Mouse (Mus musculus) forebrain, embryonic 16.5 days (tissue): ENCODE data around the gene Gata2. TPM values are rescaled to one million over a fixed set of nuclear protein-coding genes. Genes with fewer than 3 reads are reported as not detected.
"Not testable (repeated sequence)": the region's sequence is repeated elsewhere in the genome, so short reads cannot be mapped to it uniquely, and the experiment has no call there.

Experiments
- ATAC-seq: fragments of 200-750 bp; cut with Nextera tagmentation; 2 replicates; pipeline ENCODE4 v1.8.0; 2017; ENCODE audit warnings: mild to moderate bottlenecking, moderate library complexity
- H3K27ac ChIP-seq: fragments of 300-500 bp; sonication (generic); 2 replicates; pipeline ENCODE4 v1.5.1; 2014; ENCODE audit warnings: low read length, control low read depth
- H3K27me3 ChIP-seq: fragments of 300-500 bp; sonication (generic); replicated peaks from 2 replicates; pipeline ENCODE4 v1.6.1; 2014; ENCODE audit warnings: low read length; ENCODE audit not compliant: control insufficient read depth, insufficient read depth
- H3K36me3 ChIP-seq: fragments of 300-500 bp; sonication (generic); 2 replicates; pipeline ENCODE4 v1.6.1; 2014; ENCODE audit not compliant: control insufficient read depth, insufficient read depth
- H3K4me1 ChIP-seq: fragments of 300-500 bp; sonication (generic); replicated peaks from 2 replicates; pipeline ENCODE4 v1.6.1; 2014; ENCODE audit warnings: low read length; ENCODE audit not compliant: control insufficient read depth, insufficient read depth
- H3K4me2 ChIP-seq: fragments of 300-500 bp; sonication (generic); 2 replicates; pipeline ENCODE4 v1.6.1; 2014; ENCODE audit warnings: mild to moderate bottlenecking, low read length, control low read depth
- H3K4me3 ChIP-seq: fragments of 300-500 bp; sonication (generic); replicated peaks from 2 replicates; pipeline ENCODE4 v1.5.1; 2014; ENCODE audit warnings: mild to moderate bottlenecking, low read length, control low read depth
- H3K9ac ChIP-seq: fragments of 300-500 bp; sonication (generic); replicated peaks from 2 replicates; pipeline ENCODE4 v1.6.1; 2014; ENCODE audit warnings: low read depth, low read length, control low read depth
- H3K9me3 ChIP-seq: fragments of 300-500 bp; sonication (generic); 2 replicates; pipeline ENCODE4 v1.6.1; 2016; ENCODE audit warnings: low read length; ENCODE audit not compliant: control insufficient read depth
- WGBS: fragments of 180-500 bp; shearing (Covaris S2); extraction: QIAGEN DNeasy Blood & Tissue Kit; methylation state at CpG from one replicate; pipeline ENCODE4 v1.1.7; 2014; 5-methylcytosine and 5-hydroxymethylcytosine counted together
- polyA plus RNA-seq: library from polyadenylated mRNA; unstranded; fragments of >200 nt; fragmentation: Nextera tagmentation; extraction: Ambion mirVana; gene quantifications from 2 replicates; pipeline ENCODE4 v1.2.1, GENCODE M21; 2015

Gata2 gene
- polyA plus RNA-seq, result 1.8 TPM in 2 replicates

DNA sequence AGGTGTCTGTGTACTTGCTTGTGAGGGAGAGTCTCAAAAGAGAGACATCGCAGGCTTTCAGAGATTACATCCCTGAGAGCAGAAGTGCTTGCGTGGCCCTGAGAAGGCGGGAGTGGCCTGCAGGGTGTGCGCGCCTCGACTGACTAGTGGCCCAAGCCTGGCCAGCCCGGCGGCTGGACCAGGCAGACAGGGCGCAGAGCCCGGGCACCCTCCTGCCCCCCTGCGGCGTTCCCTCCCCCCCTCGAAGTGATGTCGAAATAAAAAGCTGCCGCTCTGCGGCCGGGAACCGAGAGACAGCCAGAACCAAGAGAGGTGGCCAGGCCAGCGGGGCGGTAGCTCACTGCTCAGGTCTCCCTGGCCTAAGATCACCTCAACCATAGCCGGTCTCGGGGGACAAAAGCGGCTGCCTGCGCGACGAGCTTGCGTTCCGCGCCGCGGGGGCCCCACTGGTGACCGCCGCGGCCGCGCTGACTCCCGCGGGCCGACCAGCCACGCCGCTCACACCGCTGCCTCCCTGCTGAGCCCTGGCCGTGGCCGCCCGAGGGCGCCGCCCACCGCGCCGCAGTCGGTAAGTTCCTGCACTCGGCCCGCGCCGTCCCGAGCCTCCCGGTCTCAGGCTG lies at the start of gene Gata2:
Gata2 (plus strand) TSS at position 459 of the 620 bp plus-strand sequence.
- WGBS, result under 1% methylated on average over 54 of the region's 57 CpGs
- ATAC-seq, result no peak
- H3K36me3 ChIP-seq, result no peaks in the 10 kb centered on the region
- peak within 1 kb of the TSS; percentile 29 for H3K4me3 ChIP-seq
- peaks cover 81% of the 10 kb centered on the region for H3K27me3 ChIP-seq
- no peak within 1 kb of the TSS for H3K27ac ChIP-seq
- peaks cover 40% of the 10 kb centered on the region for H3K4me1 ChIP-seq
- H3K4me2 ChIP-seq, result peak within 1 kb of the TSS; percentile 44
- H3K9me3 ChIP-seq, result no peaks in the 10 kb centered on the region
- H3K9ac ChIP-seq, result peak within 1 kb of the TSS; percentile 5; the same call in 1 of the 2 replicates

DNA sequence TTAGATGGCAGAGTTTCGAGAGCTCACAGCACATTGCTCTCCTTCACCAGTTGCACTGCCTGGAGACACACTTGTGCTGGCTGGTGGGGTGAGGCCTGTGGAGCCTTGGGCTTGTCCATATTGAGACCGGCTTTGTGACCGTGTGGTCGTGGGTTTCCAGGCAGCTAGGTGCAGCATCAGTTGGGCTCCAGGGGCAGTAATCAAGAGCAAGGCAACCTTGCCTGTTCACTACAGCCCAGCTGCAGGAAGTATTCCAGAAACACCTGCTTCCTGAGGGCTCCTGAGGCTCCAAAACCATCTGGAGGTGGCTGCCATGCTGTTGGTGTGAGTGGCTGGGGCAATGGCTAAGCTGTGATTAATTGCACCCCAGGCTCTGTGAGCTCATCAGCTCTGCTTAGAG lies 47.9 kb upstream of the Gata2 start:
- H3K4me2 ChIP-seq, result no peak overlapping the region
- ATAC-seq, result no peak
- WGBS, result 73% methylated on average over 4 of the region's 4 CpGs
- H3K27ac ChIP-seq, result no peak overlapping the region
- no peaks in the 10 kb centered on the region for H3K9me3 ChIP-seq
- no peak overlapping the region for H3K4me3 ChIP-seq
- peaks cover 3% of the 10 kb centered on the region; the same call in 1 of the 2 replicates for H3K4me1 ChIP-seq
- no peaks in the 10 kb centered on the region for H3K36me3 ChIP-seq
- no peaks in the 10 kb centered on the region for H3K27me3 ChIP-seq
- H3K9ac ChIP-seq, result no peak overlapping the region

DNA sequence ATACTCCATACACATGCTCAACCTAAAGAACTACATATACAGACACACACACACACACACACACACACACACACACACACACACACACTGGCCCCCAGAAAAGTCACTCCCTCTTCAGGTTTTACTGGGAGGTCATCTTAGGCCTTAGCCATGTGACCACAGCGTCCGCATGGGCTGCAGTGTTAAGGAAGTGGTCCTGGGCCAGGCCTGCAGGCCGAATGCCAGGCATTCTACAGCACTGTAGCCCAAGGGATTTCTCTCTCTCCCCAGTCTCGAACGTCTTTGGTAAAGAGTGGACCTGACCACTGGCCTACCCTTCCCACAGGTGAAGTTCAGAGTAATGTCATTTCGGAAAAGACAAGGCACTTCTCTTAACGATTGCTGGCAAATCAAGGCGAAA lies 47.1 kb upstream of the Gata2 start:
- Histone ChIP-seq H3K4me3 (no peak overlapping the region), H3K27me3 (no peaks in the 10 kb centered on the region), H3K4me2 (no peak overlapping the region), H3K36me3 (no peaks in the 10 kb centered on the region), H3K9ac (no peak overlapping the region), H3K4me1 (peaks cover 3% of the 10 kb centered on the region; the same call in 1 of the 2 replicates), H3K27ac (no peak overlapping the region), H3K9me3 (no peaks in the 10 kb centered on the region)
- no peak for ATAC-seq
- WGBS, result 79% methylated on average over 8 of the region's 8 CpGs

- Histone ChIP-seq H3K4me1 (peaks cover 3% of the 10 kb centered on the region; the same call in 1 of the 2 replicates), H3K36me3 (no peaks in the 10 kb centered on the region), H3K9me3 (no peaks in the 10 kb centered on the region), H3K4me3 (no peak overlapping the region), H3K4me2 (no peak overlapping the region), H3K9ac (no peak overlapping the region), H3K27me3 (no peaks in the 10 kb centered on the region), H3K27ac (no peak overlapping the region)
- WGBS, result 59% methylated on average over 16 of the region's 16 CpGs
- ATAC-seq, result no peak
Observed at GRCm38 (mm10) chr6:88147411-88148003, 46.2 kb upstream of the Gata2 start.

DNA sequence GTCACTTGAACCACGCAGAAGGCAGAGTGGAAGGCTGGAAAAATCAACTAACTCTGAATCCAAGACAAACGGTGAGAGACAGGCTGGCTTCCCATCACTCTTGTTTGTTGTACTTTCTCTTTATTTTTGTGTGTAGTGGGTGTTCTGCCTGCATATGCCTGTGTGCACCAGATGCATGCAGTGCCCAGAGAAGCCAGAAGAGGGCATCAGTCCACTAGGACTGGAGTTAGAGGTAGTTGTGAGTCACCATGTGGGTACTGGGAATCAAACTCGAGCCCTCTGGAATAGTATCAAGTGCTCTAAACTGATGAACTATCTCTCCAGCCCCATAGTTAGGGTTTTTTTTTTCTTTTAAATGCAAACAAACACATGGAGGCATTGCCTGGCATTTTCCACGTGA lies 42.4 kb upstream of the Gata2 start:
- ATAC-seq, result no peak
- WGBS, result 77% methylated on average over 4 of the region's 4 CpGs
- no peak overlapping the region for H3K4me2 ChIP-seq
- no peaks in the 10 kb centered on the region for H3K27me3 ChIP-seq
- H3K4me1 ChIP-seq, result peaks cover 3% of the 10 kb centered on the region; the same call in 1 of the 2 replicates
- H3K9ac ChIP-seq, result no peak overlapping the region
- no peaks in the 10 kb centered on the region for H3K36me3 ChIP-seq
- no peak overlapping the region for H3K4me3 ChIP-seq
- H3K27ac ChIP-seq, result no peak overlapping the region
- no peaks in the 10 kb centered on the region for H3K9me3 ChIP-seq

GRCm38 (mm10) chr6:88152127-88152705 lies 41.5 kb upstream of the Gata2 start:
- Histone ChIP-seq H3K4me1 (peaks cover 3% of the 10 kb centered on the region; the same call in 1 of the 2 replicates), H3K4me3 (no peak overlapping the region), H3K9ac (no peak overlapping the region), H3K27me3 (no peaks in the 10 kb centered on the region), H3K4me2 (no peak overlapping the region), H3K36me3 (no peaks in the 10 kb centered on the region), H3K9me3 (no peaks in the 10 kb centered on the region), H3K27ac (no peak overlapping the region)
- 89% methylated on average over 14 of the region's 14 CpGs for WGBS
- ATAC-seq, result no peak

DNA sequence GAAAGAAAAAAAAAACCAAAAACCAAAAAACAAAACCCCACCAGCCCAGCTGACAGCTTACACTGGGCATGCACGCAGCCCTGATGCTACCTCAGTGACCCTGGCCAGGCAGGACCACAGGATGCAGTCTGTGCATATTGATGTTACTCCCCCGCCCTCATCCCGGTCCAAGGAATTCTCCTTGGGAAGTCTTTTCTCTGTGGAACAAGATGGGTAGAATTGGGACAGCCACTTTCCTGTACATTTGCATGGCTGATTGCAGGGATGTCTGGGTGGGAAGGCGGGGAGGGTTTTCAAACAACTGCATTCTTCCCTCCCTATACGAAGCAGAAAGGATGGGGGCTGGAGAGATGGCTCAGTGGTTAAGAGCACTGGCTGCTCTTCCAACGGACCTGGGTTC lies 40.7 kb upstream of the Gata2 start:
- ATAC-seq, result no peak

GRCm38 (mm10) chr6:88155614-88156013 lies 38.1 kb upstream of the Gata2 start:
- 92% methylated on average over 6 of the region's 6 CpGs for WGBS
- not testable (repeated sequence) for H3K27me3 ChIP-seq, H3K36me3 ChIP-seq, H3K4me2 ChIP-seq, H3K27ac ChIP-seq, H3K4me3 ChIP-seq, H3K4me1 ChIP-seq, H3K9me3 ChIP-seq, H3K9ac ChIP-seq, ATAC-seq

More for the DNA sequence above, 40.7 kb upstream of the Gata2 start:
- H3K36me3 ChIP-seq, result no peaks in the 10 kb centered on the region
- H3K27me3 ChIP-seq, result no peaks in the 10 kb centered on the region
- H3K9ac ChIP-seq, result no peak overlapping the region
- no peaks in the 10 kb centered on the region for H3K9me3 ChIP-seq
- no peak overlapping the region for H3K4me2 ChIP-seq
- 69% methylated on average over 6 of the region's 6 CpGs for WGBS
- no peak overlapping the region for H3K27ac ChIP-seq
- H3K4me1 ChIP-seq, result no peaks in the 10 kb centered on the region
- no peak overlapping the region for H3K4me3 ChIP-seq

DNA sequence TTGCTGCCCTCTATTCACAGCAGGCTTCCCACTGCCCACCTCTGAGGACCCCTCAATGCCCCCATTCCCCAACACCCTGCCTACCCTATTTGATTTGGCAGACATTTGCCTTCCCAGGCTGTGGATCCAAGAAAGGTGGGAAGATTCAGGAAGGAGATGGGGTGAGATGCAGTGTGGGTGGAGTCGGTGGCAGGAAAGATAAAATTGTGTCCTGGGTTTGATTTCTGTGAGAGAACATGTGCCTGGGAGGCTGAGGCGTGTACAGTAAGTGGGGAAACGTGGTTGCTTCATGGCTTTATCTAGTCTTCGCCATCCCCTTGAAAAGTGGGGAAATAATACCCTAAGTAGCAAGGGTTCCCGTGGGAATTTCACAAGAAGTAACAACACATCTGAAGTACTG lies 34.9 kb upstream of the Gata2 start:
- ATAC-seq, result no peak
- no peaks in the 10 kb centered on the region for H3K4me1 ChIP-seq
- WGBS, result 87% methylated on average over 5 of the region's 5 CpGs

More for the DNA sequence above, 34.9 kb upstream of the Gata2 start:
- no peaks in the 10 kb centered on the region for H3K36me3 ChIP-seq
- no peak overlapping the region for H3K4me2 ChIP-seq
- H3K27me3 ChIP-seq, result no peaks in the 10 kb centered on the region
- H3K9ac ChIP-seq, result no peak overlapping the region
- H3K9me3 ChIP-seq, result no peaks in the 10 kb centered on the region
- no peak overlapping the region for H3K27ac ChIP-seq
- H3K4me3 ChIP-seq, result no peak overlapping the region
